ENCODE assay signal across 11 mouse cellular contexts in genomic region chr7:118983961-118984360, GRCm38 (mm10). TPM values are rescaled to one million over a fixed set of nuclear protein-coding genes. Genes with fewer than 3 reads are reported as not detected.
DNase-seq lines count a peak whose midpoint lies in the region; ATAC-seq lines count a peak whose summit lies in the region.
"Had no signal": no experiment of that assay in that cellular context is flagged by ENCODE, and none has a peak within 500 bp of the region (broad histone marks: within the 10 kb centered on the region; RNA-seq: fewer than 3 reads in every experiment).

No protein-coding gene starts in this region.

- 67% methylated on average over 19 of the region's 19 CpGs for WGBS in hindbrain, embryonic 14.5 days

- peak overlapping the region; percentile 35 for H3K4me3 ChIP-seq in megakaryocyte, embryonic 14.5 days (replicated peaks)
- H3K4me3 ChIP-seq in hindbrain, embryonic 14.5 days (replicated peaks; ENCODE audit: low read length) = no peak overlapping the region
- H3K4me3 ChIP-seq: embryonic facial prominence, embryonic 15.5 days had no signal

- no peak for ATAC-seq in megakaryocyte, adult 5-6 weeks (ENCODE audit: poor library complexity, severe bottlenecking)
- ATAC-seq in hindbrain, embryonic 14.5 days (ENCODE audit: low FRiP score) = peak; percentile 74
- no peak for ATAC-seq in granulocyte monocyte progenitor cell, adult 5-6 weeks (replicated peaks; ENCODE audit: poor library complexity, severe bottlenecking)

- no peaks in the 10 kb centered on the region for H3K9me3 ChIP-seq in megakaryocyte, embryonic 14.5 days
- H3K9me3 ChIP-seq in hindbrain, embryonic 14.5 days (ENCODE audit: control insufficient read depth, low read length) = no peaks in the 10 kb centered on the region
- H3K9me3 ChIP-seq: embryonic facial prominence, embryonic 15.5 days had no signal

- H3K4me2 ChIP-seq in hindbrain, embryonic 14.5 days (replicated peaks) = no peak overlapping the region
- H3K4me2 ChIP-seq: embryonic facial prominence, embryonic 15.5 days had no signal

- H3K9ac ChIP-seq in hindbrain, embryonic 14.5 days = no peak overlapping the region
- H3K9ac ChIP-seq: embryonic facial prominence, embryonic 15.5 days had no signal

- DNase-seq in cerebellum, adult 8-10 months = peak; percentile 93
- peak; percentile 58 for DNase-seq in hindbrain, embryonic 14.5 days (ENCODE audit: low spot score)
- peak; percentile 55 to 73 for DNase-seq in left cerebral cortex, adult 9 months (ENCODE audit: low spot score in 2 of 2)
- no peak for DNase-seq in spleen, postnatal 10 days (ENCODE audit: low spot score in 2 of 2)
- DNase-seq in heart, adult 18-20 months = no peak

- no peaks in the 10 kb centered on the region for H3K36me3 ChIP-seq in megakaryocyte, embryonic 14.5 days (replicated peaks; ENCODE audit: low read length)
- H3K36me3 ChIP-seq in hindbrain, embryonic 14.5 days (replicated peaks; ENCODE audit: control insufficient read depth, insufficient read depth) = no peaks in the 10 kb centered on the region

- peaks cover 8% of the 10 kb centered on the region; the same call in 1 of the 2 replicates for H3K4me1 ChIP-seq in megakaryocyte, embryonic 14.5 days
- H3K4me1 ChIP-seq in hindbrain, embryonic 14.5 days (replicated peaks; ENCODE audit: control insufficient read depth, insufficient read depth, low read length) = peaks cover 4% of the 10 kb centered on the region

- H3K27ac ChIP-seq in hindbrain, embryonic 14.5 days = no peak overlapping the region
- H3K27ac ChIP-seq: embryonic facial prominence, embryonic 15.5 days; kidney, postnatal 0 days had no signal

- H3K27me3 ChIP-seq in megakaryocyte, embryonic 14.5 days (replicated peaks) = peaks cover 37% of the 10 kb centered on the region
- no peaks in the 10 kb centered on the region for H3K27me3 ChIP-seq in hindbrain, embryonic 14.5 days (ENCODE audit: control insufficient read depth, insufficient read depth, low read length)
- H3K27me3 ChIP-seq: embryonic facial prominence, embryonic 15.5 days had no signal

RNA-seq across cellular contexts. Expression of gene Gprc5b, which starts 11.1 kb away (rescaled TPM):
- 0.04 TPM in 1 of 2 replicates, not detected in the other for polyA plus RNA-seq in megakaryocyte, embryonic 14.5 days (2012; ENCODE audit: insufficient read depth, low replicate concordance)
- total RNA-seq in megakaryocyte, adult 5-6 weeks (2015) = 0.04 and 0.32 TPM in 2 replicates
- 0.12 TPM in 1 of 2 replicates, not detected in the other for total RNA-seq in megakaryocyte, adult 5-6 weeks (2017)
- 9.3 and 10.2 TPM in 2 replicates for polyA plus RNA-seq in hindbrain, embryonic 14.5 days (2014; fragmentation: Nextera tagmentation; extraction: Ambion mirVana)
- total RNA-seq in granulocyte monocyte progenitor cell, adult 5-6 weeks (2014; fragmentation: Nextera tagmentation) = 0.15 TPM in 1 of 2 replicates, not detected in the other
- not detected in 2 replicates for total RNA-seq in granulocyte monocyte progenitor cell, adult 5-6 weeks (2017)
- 10 to 100 TPM; 10.5 to 13.7 TPM for total RNA-seq in heart, adult 18-20 months (2021)
- total RNA-seq: MEL had no signal

Comparison
In these comparisons a context has a peak if more than half of its experiments do, and no peak if none do; other contexts are left out.
1. DNase-seq: peak in cerebellum, adult 8-10 months (single experiment), hindbrain, embryonic 14.5 days (single experiment) and left cerebral cortex, adult 9 months (2 of 2); none in spleen, postnatal 10 days (0 of 2) and heart, adult 18-20 months (0 of 2).
2. RNA of gene Gprc5b, which starts 11.1 kb away (total RNA-seq): 10.5 to 13.7 TPM in heart, adult 18-20 months; 0.15 TPM in granulocyte monocyte progenitor cell, adult 5-6 weeks and 0.04 to 0.32 TPM in megakaryocyte, adult 5-6 weeks; every median in the first group is over 4 times any median in the second.